12 mouse cellular contexts compared by ENCODE assay signal in the genomic region with DNA sequence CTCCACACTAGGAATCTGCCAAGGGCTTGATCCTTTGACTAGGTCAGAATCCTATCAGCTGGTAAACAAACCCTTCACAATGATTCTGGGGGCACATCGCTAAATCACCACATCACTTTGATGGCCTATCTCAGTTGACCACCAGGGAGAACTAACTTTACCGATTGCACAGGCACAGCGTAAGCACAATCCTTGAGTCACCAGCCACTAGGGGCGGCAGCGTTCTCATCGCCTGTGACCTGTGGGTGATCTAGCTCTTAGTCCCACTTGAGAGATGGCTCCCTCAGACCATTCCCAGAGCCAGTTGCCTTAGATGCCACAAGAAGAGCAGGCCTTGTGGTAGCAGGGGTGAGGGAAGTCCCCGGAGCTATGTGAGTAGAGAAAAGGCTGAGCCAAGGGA. TPM values are rescaled to one million over a fixed set of nuclear protein-coding genes. Genes with fewer than 3 reads are reported as not detected.
DNase-seq lines count a peak whose midpoint lies in the region; ATAC-seq and TF ChIP-seq lines count a peak whose summit lies in the region.
"Had no signal": no experiment of that assay in that cellular context is flagged by ENCODE, and none has a peak within 500 bp of the region (broad histone marks: within the 10 kb centered on the region; RNA-seq: fewer than 3 reads in every experiment).

No protein-coding gene starts in this region.

- H3K36me3 ChIP-seq in forebrain, embryonic 11.5 days (ENCODE audit: control insufficient read depth, insufficient read depth, low read length): no peaks in the 10 kb centered on the region
- H3K36me3 ChIP-seq in forebrain, embryonic 10.5 days (replicated peaks): no peaks in the 10 kb centered on the region
- H3K36me3 ChIP-seq in liver, adult 2 months (ENCODE audit: control insufficient read depth, insufficient read depth, low read length): no peaks in the 10 kb centered on the region
- H3K36me3 ChIP-seq in liver, embryonic 12.5 days: no peaks in the 10 kb centered on the region
- H3K36me3 ChIP-seq: neural tube, embryonic 13.5 days had no signal

- H3K79me2 ChIP-seq in liver, adult 2 months (ENCODE audit: control insufficient read depth, insufficient read depth, low read length): no peaks in the 10 kb centered on the region

- peak; percentile 44 for DNase-seq in forebrain, embryonic 11.5 days (ENCODE audit: low spot score)
- no peak for DNase-seq in forebrain, embryonic 10.5 days (ENCODE audit: extremely low spot score, low spot score)
- DNase-seq in liver, adult 2 months (ENCODE audit: extremely low read depth, low read depth, low spot score): no peak
- peak; percentile 12 for DNase-seq in induced T-regulatory cell, adult 2 months (ENCODE audit: low read depth)
- DNase-seq in thymus, postnatal 14 days: peak; percentile 47
- no peak for DNase-seq in adrenal gland, postnatal 4 days (ENCODE audit: low spot score in 2 of 2)
- no peak for DNase-seq in gastrocnemius, postnatal 4 days (ENCODE audit: low spot score in 2 of 2)
- DNase-seq: adrenal gland, postnatal 36 days had no signal

- no peak overlapping the region for H3K4me2 ChIP-seq in forebrain, embryonic 11.5 days (ENCODE audit: low read depth, low read length, severe bottlenecking)
- no peak overlapping the region for H3K4me2 ChIP-seq in liver, embryonic 12.5 days
- H3K4me2 ChIP-seq: neural tube, embryonic 13.5 days had no signal

- peak; percentile 33; the same call in 1 of the 2 replicates for TF ChIP-seq CTCF in liver, adult 2 months (IDR thresholded peaks at IDR 0.05; ENCODE audit: low read depth, low read length)

- H3K4me3 ChIP-seq in forebrain, embryonic 11.5 days (ENCODE audit: low read depth, low read length): no peak overlapping the region
- H3K4me3 ChIP-seq in forebrain, embryonic 10.5 days: no peak overlapping the region
- H3K4me3 ChIP-seq in liver, adult 2 months (ENCODE audit: insufficient read depth, low read depth, low read length): no peak overlapping the region
- no peak overlapping the region for H3K4me3 ChIP-seq in liver, embryonic 12.5 days
- H3K4me3 ChIP-seq: neural tube, embryonic 13.5 days had no signal

- 58% methylated on average over 7 of the region's 7 CpGs for WGBS in forebrain, embryonic 11.5 days
- 66% methylated on average over 7 of the region's 7 CpGs for WGBS in forebrain, embryonic 10.5 days
- WGBS in liver, adult 2 months: 73% methylated on average over 7 of the region's 7 CpGs
- WGBS in liver, embryonic 12.5 days (ENCODE audit: insufficient replicate concordance): 46% methylated on average over 7 of the region's 7 CpGs

- no peaks in the 10 kb centered on the region for H3K27me3 ChIP-seq in forebrain, embryonic 11.5 days (ENCODE audit: control insufficient read depth, insufficient read depth, low read length)
- H3K27me3 ChIP-seq in forebrain, embryonic 10.5 days (ENCODE audit: poor library complexity, severe bottlenecking): no peaks in the 10 kb centered on the region
- H3K27me3 ChIP-seq in liver, adult 2 months (ENCODE audit: control insufficient read depth, insufficient read depth, low read length): no peaks in the 10 kb centered on the region
- 0 out of 2 replicates have a peak, but pooled peaks cover 4% of the 10 kb centered on the region for H3K27me3 ChIP-seq in liver, embryonic 12.5 days (replicated peaks)
- H3K27me3 ChIP-seq: neural tube, embryonic 13.5 days had no signal

- H3K9ac ChIP-seq in forebrain, embryonic 11.5 days (ENCODE audit: low read length): no peak overlapping the region
- H3K9ac ChIP-seq in liver, adult 2 months (ENCODE audit: low read depth, low read length): no peak overlapping the region
- no peak overlapping the region for H3K9ac ChIP-seq in liver, embryonic 12.5 days
- H3K9ac ChIP-seq: neural tube, embryonic 13.5 days had no signal

- no peaks in the 10 kb centered on the region for H3K4me1 ChIP-seq in forebrain, embryonic 11.5 days (replicated peaks; ENCODE audit: control insufficient read depth, insufficient read depth, low read length)
- peaks cover 1% of the 10 kb centered on the region; the same call in 1 of the 2 replicates for H3K4me1 ChIP-seq in forebrain, embryonic 10.5 days
- H3K4me1 ChIP-seq in liver, adult 2 months (ENCODE audit: control insufficient read depth, insufficient read depth, low read length): no peaks in the 10 kb centered on the region
- H3K4me1 ChIP-seq in liver, embryonic 12.5 days: no peaks in the 10 kb centered on the region
- H3K4me1 ChIP-seq: neural tube, embryonic 13.5 days had no signal

- ATAC-seq in forebrain, embryonic 11.5 days (replicated peaks; ENCODE audit: low FRiP score): no peak
- ATAC-seq in liver, embryonic 12.5 days: no peak
- ATAC-seq: hindbrain, embryonic 16.5 days had no signal

- no peak overlapping the region for H3K27ac ChIP-seq in forebrain, embryonic 11.5 days (ENCODE audit: low read depth, low read length)
- no peak overlapping the region for H3K27ac ChIP-seq in forebrain, embryonic 10.5 days
- H3K27ac ChIP-seq in liver, adult 2 months (replicated peaks; ENCODE audit: insufficient read depth, low read depth, low read length): no peak overlapping the region
- no peak overlapping the region for H3K27ac ChIP-seq in liver, embryonic 12.5 days
- H3K27ac ChIP-seq: macrophage; neural tube, embryonic 13.5 days had no signal

- no peaks in the 10 kb centered on the region for H3K9me3 ChIP-seq in forebrain, embryonic 11.5 days (ENCODE audit: control insufficient read depth, low read length)
- H3K9me3 ChIP-seq in forebrain, embryonic 10.5 days: no peaks in the 10 kb centered on the region
- H3K9me3 ChIP-seq in liver, embryonic 12.5 days (replicated peaks): no peaks in the 10 kb centered on the region
- H3K9me3 ChIP-seq: neural tube, embryonic 13.5 days had no signal

- no peak for TF ChIP-seq POLR2A in liver, adult 2 months (IDR thresholded peaks at IDR 0.05; ENCODE audit: extremely low read depth, insufficient read depth, low read length)

RNA-seq across cellular contexts. Expression of a gene that starts 31.4 kb away (rescaled TPM):
- 16.4 and 17.1 TPM in 2 replicates for polyA plus RNA-seq in forebrain, embryonic 11.5 days (2014; fragmentation: Nextera tagmentation; extraction: Ambion mirVana)
- 11.1 and 12.2 TPM in 2 replicates for polyA plus RNA-seq in forebrain, embryonic 10.5 days (2016; fragmentation: Nextera tagmentation; extraction: Ambion mirVana)
- total RNA-seq in liver, adult 2 months (2014; rRNA removed): 23.3 and 24.7 TPM in 2 replicates
- 4.3 and 7.0 TPM in 2 replicates for polyA plus RNA-seq in liver, adult 2 months (2012; rRNA removed)
- polyA plus RNA-seq in liver, embryonic 12.5 days (2016; fragmentation: Nextera tagmentation; extraction: Ambion mirVana): 13.5 and 13.8 TPM in 2 replicates
- total RNA-seq in adrenal gland, postnatal 4 days (2021): 10 to 100 TPM; 58.1 to 70.9 TPM
- total RNA-seq in gastrocnemius, postnatal 4 days (2021): 10 to 100 TPM; 54.1 to 61.6 TPM

Comparison
In these comparisons a context has a peak if more than half of its experiments do, and no peak if none do; other contexts are left out.
1. DNase-seq: peak in forebrain, embryonic 11.5 days (single experiment), induced T-regulatory cell, adult 2 months (single experiment) and thymus, postnatal 14 days (single experiment); none in forebrain, embryonic 10.5 days (single experiment), liver, adult 2 months (single experiment), adrenal gland, postnatal 4 days (0 of 2) and gastrocnemius, postnatal 4 days (0 of 2).